Mouse (Mus musculus): ENCODE data around the gene Mrpl37. TPM values are rescaled to one million over a fixed set of nuclear protein-coding genes. Genes with fewer than 3 reads are reported as not detected.

Mrpl37 gene
- total and polyA plus RNA-seq, 3 experiments: 53.5 to 123 (median 53.6) TPM

DNA sequence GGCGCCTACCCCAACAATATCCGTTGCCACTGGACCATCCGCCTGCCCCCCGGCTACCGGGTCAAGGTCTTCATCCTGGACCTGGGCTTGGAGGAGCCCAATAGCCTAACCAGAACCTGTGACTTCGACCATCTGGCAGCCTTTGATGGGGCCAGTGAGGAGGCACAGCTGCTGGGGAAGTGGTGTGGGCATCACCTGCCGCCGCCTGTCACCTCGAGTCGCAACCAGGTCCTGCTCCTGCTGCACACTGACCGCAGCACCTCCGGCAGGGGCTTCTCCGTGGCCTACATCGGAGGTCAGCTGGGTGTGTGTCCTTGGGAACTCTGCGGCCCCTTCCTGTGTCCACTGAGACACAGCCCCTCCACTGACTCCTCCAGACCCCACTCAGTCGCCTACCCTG, 40.1 kb upstream of the Mrpl37 start:
- TF ChIP-seq GABPA (IDR thresholded peaks at IDR 0.05; ENCODE audit: insufficient replicate concordance, low read depth, low read length) (no peak), KAT2A (IDR thresholded peaks at IDR 0.05; ENCODE audit: insufficient replicate concordance, low read length) (no peak), MAX (IDR thresholded peaks at IDR 0.05; ENCODE audit: low read length) (no peak), RCOR1 (conservative IDR thresholded peaks at IDR 0.05; ENCODE audit: low read depth, low read length) (no peak), JUN (IDR thresholded peaks at IDR 0.05; ENCODE audit: insufficient read depth, low read depth, low read length) (no peak), POLR2A (IDR thresholded peaks at IDR 0.05; ENCODE audit: low read depth, low read length) (no peak), CHD1 (IDR thresholded peaks at IDR 0.05; ENCODE audit: low read depth, low read length) (no peak), ZNF384 (IDR thresholded peaks at IDR 0.05; ENCODE audit: low read depth, low read length) (no peak), HCFC1 (IDR thresholded peaks at IDR 0.05; ENCODE audit: low read depth, low read length) (no peak), NELFE (IDR thresholded peaks at IDR 0.05; ENCODE audit: low read depth, low read length) (no peak), USF2 (conservative IDR thresholded peaks at IDR 0.05; ENCODE audit: low read depth, low read length) (no peak), ETS1 (conservative IDR thresholded peaks at IDR 0.05; ENCODE audit: low read depth, low read length) (no peak), CHD2 (IDR thresholded peaks at IDR 0.05; ENCODE audit: low read length) (no peak), IRF4 (IDR thresholded peaks at IDR 0.05; ENCODE audit: low read depth, low read length) (no peak), ZC3H11A (IDR thresholded peaks at IDR 0.05; ENCODE audit: low read depth, low read length) (no peak), MYC (IDR thresholded peaks at IDR 0.05; ENCODE audit: low read depth, low read length) (no peak), MEF2A (IDR thresholded peaks at IDR 0.05; ENCODE audit: borderline replicate concordance, low read depth, low read length) (no peak), EP300 (IDR thresholded peaks at IDR 0.05; ENCODE audit: low read length) (no peak), MXI1 (IDR thresholded peaks at IDR 0.05; ENCODE audit: low read depth, low read length) (no peak)
- H3K9me3 ChIP-seq (replicated peaks; ENCODE audit: low read length): no peaks in the 10 kb centered on the region
- peaks cover 0 to 71% of the 10 kb centered on the region in 2 experiments for H3K36me3 ChIP-seq (replicated peaks in 1 of 2; ENCODE audit: control insufficient read depth in 1 of 2, insufficient read depth in 1 of 2, low read length in 1 of 2)
- no peak overlapping the region for H3K4me2 ChIP-seq (ENCODE audit: insufficient read depth, low read depth, poor library complexity, severe bottlenecking)
- no peak overlapping the region for H3K4me3 ChIP-seq (replicated peaks in 1 of 3; ENCODE audit: low read depth in 2 of 3, low read length in 2 of 3, poor library complexity in 1 of 3)
- no peaks in the 10 kb centered on the region for H3K27me3 ChIP-seq (replicated peaks)
- in situ Hi-C loops (cut with MboI; ENCODE audit: low pct_ligation_motif_present, low pct_unique_long_range_greater_than_20kb, low sequenced_read_pairs): no loop called here
- no peaks in the 10 kb centered on the region for H3K79me2 ChIP-seq (replicated peaks; ENCODE audit: control insufficient read depth, extremely low read depth, insufficient read depth, poor library complexity, severe bottlenecking)
- H3K27ac ChIP-seq (ENCODE audit: insufficient read depth, low read depth): no peak overlapping the region
- DNase-seq (ENCODE audit: extremely low read depth): no peak
- peaks cover 0 to 3% of the 10 kb centered on the region in 2 experiments; a peak in 1 of 4 replicates for H3K4me1 ChIP-seq (ENCODE audit: control insufficient read depth in 1 of 2, insufficient read depth in 2 of 2)
- no peak overlapping the region for H3K9ac ChIP-seq (ENCODE audit: insufficient read depth, low read depth)
- dilution Hi-C loops (cut with MboI; ENCODE audit: extremely low pct_ligation_motif_present, extremely low pct_unique_long_range_greater_than_20kb, low sequenced_read_pairs): no loop called here

DNA sequence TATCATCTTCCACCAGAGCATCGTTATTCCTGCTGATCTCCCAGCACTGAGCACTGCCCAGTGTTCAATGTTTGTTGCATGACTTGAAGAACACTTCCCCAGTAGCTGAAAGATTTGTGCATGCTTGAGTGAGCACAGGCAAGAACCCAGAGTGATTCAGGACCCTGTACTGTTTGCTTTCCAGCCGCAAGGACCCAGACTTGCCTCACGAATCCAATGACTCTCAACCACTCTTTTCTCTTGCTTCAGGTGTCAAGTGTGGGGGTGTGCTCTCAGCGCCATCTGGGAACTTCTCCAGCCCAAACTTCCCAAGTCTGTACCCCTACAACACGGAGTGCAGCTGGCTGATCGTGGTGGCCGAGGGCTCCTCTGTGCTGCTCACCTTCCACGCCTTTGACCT, 35.6 kb upstream of the Mrpl37 start:
- H3K27me3 ChIP-seq (replicated peaks): no peaks in the 10 kb centered on the region
- dilution Hi-C loops (cut with MboI; ENCODE audit: extremely low pct_ligation_motif_present, extremely low pct_unique_long_range_greater_than_20kb, low sequenced_read_pairs) (no loop called here), in situ Hi-C loops (cut with MboI; ENCODE audit: low pct_ligation_motif_present, low pct_unique_long_range_greater_than_20kb, low sequenced_read_pairs) (no loop called here)
- no peaks in the 10 kb centered on the region for H3K79me2 ChIP-seq (replicated peaks; ENCODE audit: control insufficient read depth, extremely low read depth, insufficient read depth, poor library complexity, severe bottlenecking)
- no peak overlapping the region for H3K27ac ChIP-seq (ENCODE audit: insufficient read depth, low read depth)
- H3K4me1 ChIP-seq (ENCODE audit: control insufficient read depth in 1 of 2, insufficient read depth in 2 of 2): peaks cover 3 to 19% of the 10 kb centered on the region in 2 experiments; a peak in 2 of 4 replicates
- TF ChIP-seq CHD1 (IDR thresholded peaks at IDR 0.05; ENCODE audit: low read depth, low read length) (no peak), E2F4 (IDR thresholded peaks at IDR 0.05; ENCODE audit: insufficient replicate concordance, low read depth, low read length) (no peak), PAX5 (IDR thresholded peaks at IDR 0.05; ENCODE audit: low read length) (no peak), SMC3 (IDR thresholded peaks at IDR 0.05; ENCODE audit: low read depth, low read length) (no peak), ZC3H11A (IDR thresholded peaks at IDR 0.05; ENCODE audit: low read depth, low read length) (no peak)
- no peak overlapping the region for H3K4me3 ChIP-seq (replicated peaks in 1 of 3; ENCODE audit: low read depth in 2 of 3, low read length in 2 of 3, poor library complexity in 1 of 3)
- no peak overlapping the region for H3K4me2 ChIP-seq (ENCODE audit: insufficient read depth, low read depth, poor library complexity, severe bottlenecking)
- peaks cover 0 to 76% of the 10 kb centered on the region in 2 experiments for H3K36me3 ChIP-seq (replicated peaks in 1 of 2; ENCODE audit: control insufficient read depth in 1 of 2, insufficient read depth in 1 of 2, low read length in 1 of 2)
- H3K9me3 ChIP-seq (replicated peaks; ENCODE audit: low read length): no peaks in the 10 kb centered on the region
- no peak for DNase-seq (ENCODE audit: extremely low read depth)
- no peak overlapping the region for H3K9ac ChIP-seq (ENCODE audit: insufficient read depth, low read depth)

All from CH12.LX (cell line).